Mouse (Mus musculus) forelimb bud, embryonic 11.5 days (tissue): Measurements from ENCODE around the gene Olfr372.
"Not testable (repeated sequence)": the region's sequence is repeated elsewhere in the genome, so short reads cannot be mapped to it uniquely, and the experiment has no call there.

Experiments
- DNase-seq: peaks from one replicate; pipeline ENCODE4 v3.0.0-alpha.2; 2012; ENCODE audit warnings: low read depth, low spot score

The Olfr372 gene

GRCm38 (mm10) chr8:72099377-72100103 is 58.5 kb downstream of the Olfr372 start:
- not testable (repeated sequence) for DNase-seq

GRCm38 (mm10) chr8:72105165-72105564 is 64.1 kb downstream of the Olfr372 start:
- no peak for DNase-seq

DNA sequence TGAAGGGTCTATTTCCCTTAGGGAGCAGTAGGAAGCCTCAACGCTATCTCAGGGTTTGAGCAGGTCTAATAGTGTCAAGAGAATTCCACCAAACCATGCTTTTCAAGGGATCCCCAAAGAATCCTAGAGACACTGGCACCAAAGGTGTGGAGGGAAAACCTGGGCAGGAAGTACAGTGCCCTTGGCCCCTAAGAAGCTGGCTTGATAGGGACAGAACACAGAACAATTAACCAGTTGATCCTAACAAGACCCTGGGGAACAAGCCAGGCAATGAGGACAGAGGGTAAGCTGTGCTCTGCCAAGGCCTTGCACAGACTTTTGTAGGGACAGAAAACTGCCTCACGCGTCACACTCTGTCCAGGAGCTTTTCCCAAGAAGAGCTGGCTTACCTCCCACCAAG is 65.7 kb downstream of the Olfr372 start, which contains the start of gene Olfr374:
TSS of gene Olfr374 (plus strand) at position 301 of the 400 bp plus-strand sequence.
- DNase-seq, result no peak
